Mouse (Mus musculus): ENCODE measurements around the gene Scgb1a1. TPM values are rescaled to one million over a fixed set of nuclear protein-coding genes. Genes with fewer than 3 reads are reported as not detected.

Gene Scgb1a1
- polyA plus RNA-seq, 1 experiment from 2014 or later = 12.6 TPM

DNA sequence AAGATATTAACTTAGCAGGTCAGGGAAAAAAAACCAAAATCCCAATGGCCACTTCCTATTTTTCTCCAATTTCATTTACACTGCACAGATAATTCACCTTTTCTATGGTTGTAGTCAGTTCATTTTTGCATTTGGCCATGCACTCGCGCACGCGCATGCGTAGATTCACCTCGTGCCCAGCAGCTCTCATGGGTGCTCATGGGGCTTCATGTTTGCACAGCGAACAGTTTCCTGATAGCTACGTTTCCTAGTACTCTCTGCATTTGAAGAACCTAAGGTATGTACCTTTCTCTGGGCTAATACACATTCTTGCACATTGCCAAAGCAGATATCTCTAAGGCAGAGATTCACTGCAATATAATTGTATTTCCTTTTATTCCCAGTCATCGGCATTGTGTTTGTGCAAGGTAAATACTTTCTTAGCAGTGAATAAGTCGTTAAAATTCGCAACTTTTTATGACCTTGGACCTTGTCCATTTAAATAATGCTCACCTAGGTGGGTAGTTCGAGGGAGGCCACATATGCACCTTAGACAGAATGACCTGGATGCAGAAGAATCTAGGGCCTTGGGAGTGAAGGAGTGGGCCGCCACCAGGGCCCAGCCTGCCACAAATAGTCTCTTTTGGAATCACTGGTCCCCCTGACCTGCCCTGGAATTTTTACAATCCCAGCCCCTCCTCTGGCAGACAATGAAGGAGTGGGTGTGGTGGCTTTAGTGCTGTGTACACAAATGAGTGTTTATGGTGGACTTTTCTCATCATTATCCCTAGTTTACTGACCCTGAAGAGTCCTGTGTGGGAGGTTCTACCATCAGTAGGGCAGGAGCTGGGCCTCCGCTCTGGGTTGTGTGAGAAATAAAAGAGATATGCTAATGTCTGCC is 6.2 kb downstream of the Scgb1a1 start:
- no peaks in the 10 kb centered on the region for H3K9me3 ChIP-seq (ENCODE audit: control insufficient read depth, low read length)
- no peak overlapping the region for H3K9ac ChIP-seq (ENCODE audit: low read length)
- ATAC-seq (ENCODE audit: low FRiP score, low TSS enrichment) (peak; percentile 30; the same call in 1 of the 2 replicates), DNase-seq (ENCODE audit: low spot score) (peak; percentile 50)
- no peak overlapping the region for H3K4me3 ChIP-seq (ENCODE audit: low read depth, low read length)
- no peaks in the 10 kb centered on the region for H3K36me3 ChIP-seq (ENCODE audit: control insufficient read depth, insufficient read depth, low read length)
- H3K27me3 ChIP-seq (ENCODE audit: control insufficient read depth, insufficient read depth, low read length) = no peaks in the 10 kb centered on the region
- 0 out of 2 replicates have a peak, but pooled peaks cover 3% of the 10 kb centered on the region for H3K4me1 ChIP-seq (replicated peaks; ENCODE audit: control insufficient read depth, insufficient read depth)
- H3K4me2 ChIP-seq (replicated peaks; ENCODE audit: low read depth) = no peak overlapping the region
- peak overlapping the region; percentile 53 for H3K27ac ChIP-seq (replicated peaks)
- TF ChIP-seq EP300 (optimal IDR thresholded peaks at IDR 0.05) = no peak
- no peak for TF ChIP-seq CTCF (IDR thresholded peaks at IDR 0.05; ENCODE audit: low read depth)
- 77% methylated on average over 14 of the region's 14 CpGs for WGBS

DNA sequence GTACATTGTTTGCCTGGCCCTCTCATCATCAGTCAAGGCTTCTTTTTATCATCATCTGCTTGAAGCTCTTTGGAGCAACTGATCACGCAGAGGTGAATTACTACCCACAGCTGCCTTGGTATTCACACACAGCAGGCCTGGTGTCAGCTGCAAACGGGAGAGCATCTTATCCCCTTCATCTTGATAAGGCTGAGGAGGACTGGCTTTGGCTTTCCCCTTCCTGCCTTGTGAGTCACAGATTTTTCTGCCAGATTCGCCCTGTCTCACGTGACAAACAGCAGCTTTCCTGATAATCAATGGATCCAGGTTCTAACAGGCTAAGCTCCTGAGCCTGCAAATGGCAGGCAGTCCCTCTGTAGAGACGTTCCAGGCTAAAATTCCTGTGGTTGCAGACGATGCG is 7.8 kb downstream of the Scgb1a1 start:
- H3K4me2 ChIP-seq (replicated peaks; ENCODE audit: low read depth) = no peak overlapping the region
- H3K4me1 ChIP-seq (replicated peaks; ENCODE audit: control insufficient read depth, insufficient read depth) = 0 out of 2 replicates have a peak, but pooled peaks cover 3% of the 10 kb centered on the region
- H3K9me3 ChIP-seq (ENCODE audit: control insufficient read depth, low read length) = no peaks in the 10 kb centered on the region
- H3K36me3 ChIP-seq (ENCODE audit: control insufficient read depth, insufficient read depth, low read length) = no peaks in the 10 kb centered on the region
- no peak overlapping the region for H3K9ac ChIP-seq (ENCODE audit: low read length)
- no peak overlapping the region for H3K4me3 ChIP-seq (ENCODE audit: low read depth, low read length)
- no peak for DNase-seq (ENCODE audit: low spot score)
- 21% methylated on average over 7 of the region's 7 CpGs for WGBS
- no peak for ATAC-seq (ENCODE audit: low FRiP score, low TSS enrichment)
- peak overlapping the region; percentile 40; the same call in 1 of the 2 replicates for H3K27ac ChIP-seq (replicated peaks)
- no peaks in the 10 kb centered on the region for H3K27me3 ChIP-seq (ENCODE audit: control insufficient read depth, insufficient read depth, low read length)
- no peak for TF ChIP-seq EP300 (optimal IDR thresholded peaks at IDR 0.05)

DNA sequence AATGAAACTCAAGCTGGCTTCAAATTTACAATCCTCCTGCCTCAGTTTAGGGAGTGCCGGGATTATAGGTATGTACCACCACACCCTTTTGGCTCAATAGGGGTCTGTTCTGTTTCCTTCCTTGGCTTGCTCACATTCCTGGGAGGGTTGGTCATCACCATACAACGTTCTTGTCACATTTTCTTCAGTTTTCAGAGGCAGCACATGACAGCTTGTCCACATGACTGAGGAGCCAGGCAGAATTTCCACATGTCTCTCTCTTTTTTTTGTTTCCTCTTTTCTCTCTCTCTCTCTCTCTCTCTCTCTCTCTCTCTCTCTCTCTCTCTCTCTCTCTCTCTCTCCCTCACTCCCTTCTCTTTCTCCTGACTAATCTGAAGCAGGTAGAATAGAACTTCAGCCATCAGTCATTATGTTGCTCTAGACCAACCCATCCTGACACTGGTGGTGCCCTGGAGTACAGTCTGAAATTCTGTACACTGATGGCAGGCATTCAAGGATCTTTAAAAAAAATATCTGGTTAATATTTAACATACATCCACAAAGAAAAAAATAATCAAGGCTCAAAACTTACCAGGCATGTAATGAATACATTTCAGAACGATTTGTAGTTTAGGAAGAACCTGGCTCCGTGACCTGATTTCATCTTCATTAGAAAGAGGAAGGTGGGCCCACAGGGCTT is 10.6 kb downstream of the Scgb1a1 start:
- Histone ChIP-seq H3K27me3 (ENCODE audit: control insufficient read depth, insufficient read depth, low read length) (no peaks in the 10 kb centered on the region), H3K36me3 (ENCODE audit: control insufficient read depth, insufficient read depth, low read length) (no peaks in the 10 kb centered on the region), H3K4me2 (replicated peaks; ENCODE audit: low read depth) (no peak overlapping the region), H3K27ac (replicated peaks) (no peak overlapping the region), H3K4me1 (replicated peaks; ENCODE audit: control insufficient read depth, insufficient read depth) (peaks cover 8% of the 10 kb centered on the region; the same call in 1 of the 2 replicates), H3K4me3 (ENCODE audit: low read depth, low read length) (no peak overlapping the region), H3K9ac (ENCODE audit: low read length) (no peak overlapping the region), H3K9me3 (ENCODE audit: control insufficient read depth, low read length) (no peaks in the 10 kb centered on the region)
- no peak for DNase-seq (ENCODE audit: low spot score)
- TF ChIP-seq EP300 (optimal IDR thresholded peaks at IDR 0.05) = no peak
- no peak for TF ChIP-seq CTCF (IDR thresholded peaks at IDR 0.05; ENCODE audit: low read depth)
- WGBS = 50% methylated on average over 4 of the region's 4 CpGs
- no peak for ATAC-seq (ENCODE audit: low FRiP score, low TSS enrichment)

GRCm38 (mm10) chr19:9076035-9076434 is 11.7 kb downstream of the Scgb1a1 start:
- peaks cover 13% of the 10 kb centered on the region for H3K4me1 ChIP-seq (replicated peaks; ENCODE audit: control insufficient read depth, insufficient read depth)
- no peak overlapping the region for H3K27ac ChIP-seq (replicated peaks)
- no peak overlapping the region for H3K4me3 ChIP-seq (ENCODE audit: low read depth, low read length)
- no peaks in the 10 kb centered on the region for H3K9me3 ChIP-seq (ENCODE audit: control insufficient read depth, low read length)
- 89% methylated on average over 3 of the region's 3 CpGs for WGBS
- DNase-seq (ENCODE audit: low spot score) = no peak
- no peak for TF ChIP-seq EP300 (optimal IDR thresholded peaks at IDR 0.05)
- TF ChIP-seq CTCF (IDR thresholded peaks at IDR 0.05; ENCODE audit: low read depth) = no peak
- H3K9ac ChIP-seq (ENCODE audit: low read length) = no peak overlapping the region
- H3K27me3 ChIP-seq (ENCODE audit: control insufficient read depth, insufficient read depth, low read length) = no peaks in the 10 kb centered on the region
- no peaks in the 10 kb centered on the region for H3K36me3 ChIP-seq (ENCODE audit: control insufficient read depth, insufficient read depth, low read length)
- H3K4me2 ChIP-seq (replicated peaks; ENCODE audit: low read depth) = no peak overlapping the region
- no peak for ATAC-seq (ENCODE audit: low FRiP score, low TSS enrichment)

DNA sequence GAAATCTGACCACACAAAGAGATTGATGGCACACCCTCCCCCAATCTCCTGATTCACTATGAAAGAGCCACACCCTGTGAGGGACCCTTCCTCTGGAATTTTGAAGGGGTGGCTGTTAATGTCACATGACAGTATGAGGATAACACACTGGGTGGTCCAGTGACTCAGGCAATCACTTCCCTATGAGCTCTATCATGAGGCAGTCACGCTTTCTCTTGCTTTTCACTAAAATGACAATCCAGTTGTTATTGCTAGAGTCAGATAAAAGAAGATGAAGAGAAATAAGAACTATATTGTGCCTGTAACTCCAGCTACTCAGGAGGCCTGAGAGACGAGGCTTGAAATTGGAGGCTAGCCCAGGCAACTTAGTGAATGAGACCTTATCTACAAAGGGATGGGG is 12.2 kb downstream of the Scgb1a1 start:
- Histone ChIP-seq H3K9ac (ENCODE audit: low read length) (no peak overlapping the region), H3K27ac (replicated peaks) (no peak overlapping the region), H3K4me2 (replicated peaks; ENCODE audit: low read depth) (no peak overlapping the region), H3K9me3 (ENCODE audit: control insufficient read depth, low read length) (no peaks in the 10 kb centered on the region), H3K4me1 (replicated peaks; ENCODE audit: control insufficient read depth, insufficient read depth) (peaks cover 17% of the 10 kb centered on the region), H3K27me3 (ENCODE audit: control insufficient read depth, insufficient read depth, low read length) (no peaks in the 10 kb centered on the region), H3K36me3 (ENCODE audit: control insufficient read depth, insufficient read depth, low read length) (no peaks in the 10 kb centered on the region), H3K4me3 (ENCODE audit: low read depth, low read length) (no peak overlapping the region)
- WGBS = 61% methylated on average over 2 of the region's 2 CpGs
- no peak for TF ChIP-seq CTCF (IDR thresholded peaks at IDR 0.05; ENCODE audit: low read depth)
- no peak for TF ChIP-seq EP300 (optimal IDR thresholded peaks at IDR 0.05)
- ATAC-seq (ENCODE audit: low FRiP score, low TSS enrichment) = no peak
- no peak for DNase-seq (ENCODE audit: low spot score)

DNA sequence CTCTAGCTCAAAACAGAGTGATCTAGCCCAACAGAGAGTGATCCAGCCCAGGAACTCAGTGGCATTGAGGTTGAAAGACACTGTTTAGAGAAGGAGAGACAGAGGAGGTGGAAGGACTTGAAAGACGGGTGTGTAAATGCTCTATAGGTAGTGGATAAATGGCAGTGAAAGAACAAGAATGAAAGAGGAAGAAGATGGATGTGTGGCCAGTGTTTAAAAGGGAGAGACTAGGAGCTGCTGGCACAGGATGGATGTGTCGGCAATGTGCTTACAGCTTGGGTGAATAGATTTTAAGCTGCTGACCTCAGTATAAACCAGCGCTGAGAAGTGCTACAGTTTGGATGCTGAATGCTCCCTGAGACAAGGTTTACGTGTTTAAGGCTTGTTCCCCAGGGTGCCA is 13.3 kb downstream of the Scgb1a1 start:
- H3K36me3 ChIP-seq (ENCODE audit: control insufficient read depth, insufficient read depth, low read length) = no peaks in the 10 kb centered on the region
- WGBS = 30% methylated on average over 4 of the region's 4 CpGs

More for the DNA sequence above, 13.3 kb downstream of the Scgb1a1 start:
- Histone ChIP-seq H3K27me3 (ENCODE audit: control insufficient read depth, insufficient read depth, low read length) (no peaks in the 10 kb centered on the region), H3K4me2 (replicated peaks; ENCODE audit: low read depth) (no peak overlapping the region), H3K4me3 (ENCODE audit: low read depth, low read length) (no peak overlapping the region), H3K9me3 (ENCODE audit: control insufficient read depth, low read length) (no peaks in the 10 kb centered on the region), H3K9ac (ENCODE audit: low read length) (no peak overlapping the region), H3K27ac (replicated peaks) (peak overlapping the region; percentile 70), H3K4me1 (replicated peaks; ENCODE audit: control insufficient read depth, insufficient read depth) (peaks cover 24% of the 10 kb centered on the region)
- ATAC-seq (ENCODE audit: low FRiP score, low TSS enrichment) (no peak), DNase-seq (ENCODE audit: low spot score) (no peak)
- TF ChIP-seq CTCF (IDR thresholded peaks at IDR 0.05; ENCODE audit: low read depth) (no peak), EP300 (optimal IDR thresholded peaks at IDR 0.05) (no peak)
